23 mouse cellular contexts compared by ENCODE assay signal in genomic region chr7:72096433-72096832, GRCm38 (mm10).
A peak's percentile ranks its signal among the peaks of the same experiment; 100 is the strongest.
DNase-seq lines count a peak whose midpoint lies in the region; ATAC-seq and TF ChIP-seq lines count a peak whose summit lies in the region.
"Had no signal": no experiment of that assay in that cellular context is flagged by ENCODE, and none has a peak within 500 bp of the region (broad histone marks: within the 10 kb centered on the region; RNA-seq: fewer than 3 reads in every experiment).

No protein-coding gene starts in this region.

- H3K36me3 ChIP-seq in hindbrain, embryonic 10.5 days, result no peaks in the 10 kb centered on the region
- no peaks in the 10 kb centered on the region for H3K36me3 ChIP-seq in hindbrain, embryonic 16.5 days (ENCODE audit: control insufficient read depth, insufficient read depth, low read length)
- H3K36me3 ChIP-seq in lung, postnatal 0 days (ENCODE audit: insufficient read depth, low read length), result no peaks in the 10 kb centered on the region
- H3K36me3 ChIP-seq: embryonic facial prominence, embryonic 12.5 days; hindbrain, embryonic 12.5 days; kidney, embryonic 15.5 days; liver, embryonic 13.5 days had no signal

- no peaks in the 10 kb centered on the region for H3K27me3 ChIP-seq in hindbrain, embryonic 10.5 days (ENCODE audit: insufficient read depth, poor library complexity, severe bottlenecking)
- no peaks in the 10 kb centered on the region for H3K27me3 ChIP-seq in hindbrain, embryonic 16.5 days (replicated peaks; ENCODE audit: control insufficient read depth, insufficient read depth, low read length)
- H3K27me3 ChIP-seq in lung, postnatal 0 days (replicated peaks; ENCODE audit: insufficient read depth, low read length), result no peaks in the 10 kb centered on the region
- H3K27me3 ChIP-seq: embryonic facial prominence, embryonic 12.5 days; hindbrain, embryonic 12.5 days; kidney, embryonic 15.5 days; liver, embryonic 13.5 days; megakaryocyte, embryonic 14.5 days had no signal

- no peak for ATAC-seq in hindbrain, embryonic 16.5 days
- ATAC-seq in megakaryocyte, adult 5-6 weeks (ENCODE audit: poor library complexity, severe bottlenecking), result 0 out of 2 replicates have a peak, but pooled peaks have one; percentile 15
- ATAC-seq in lung, postnatal 0 days, result no peak
- ATAC-seq: CD4-positive, CD25-positive, alpha-beta regulatory T cell, adult 4 months; inflammation-experienced regulatory T-cells, adult 6 months had no signal

- no peak overlapping the region for H3K9ac ChIP-seq in hindbrain, embryonic 16.5 days (ENCODE audit: low read depth, low read length)
- no peak overlapping the region for H3K9ac ChIP-seq in lung, postnatal 0 days (replicated peaks; ENCODE audit: low read depth)
- H3K9ac ChIP-seq: embryonic facial prominence, embryonic 12.5 days; hindbrain, embryonic 12.5 days; kidney, embryonic 15.5 days; liver, embryonic 13.5 days had no signal

- no peak for TF ChIP-seq EP300 in lung, postnatal 0 days (IDR thresholded peaks at IDR 0.05)

- H3K4me3 ChIP-seq in hindbrain, embryonic 10.5 days, result no peak overlapping the region
- H3K4me3 ChIP-seq in hindbrain, embryonic 16.5 days (ENCODE audit: low read length), result no peak overlapping the region
- no peak overlapping the region for H3K4me3 ChIP-seq in lung, postnatal 0 days (ENCODE audit: low read depth, low read length)
- H3K4me3 ChIP-seq: embryonic facial prominence, embryonic 12.5 days; hindbrain, embryonic 12.5 days; kidney, embryonic 15.5 days; liver, embryonic 13.5 days; megakaryocyte, embryonic 14.5 days had no signal

- DNase-seq in hindbrain, embryonic 10.5 days (ENCODE audit: low spot score), result peak; percentile 23
- DNase-seq in embryo, embryonic 10 days (ENCODE audit: low spot score), result peak; percentile 40
- DNase-seq in hindlimb bud, embryonic 11.5 days (ENCODE audit: extremely low spot score, low read depth, low spot score), result peak; percentile 8
- no peak for DNase-seq in lung, postnatal 0 days (ENCODE audit: low spot score)
- no peak for DNase-seq in heart, postnatal 14 days
- no peak for DNase-seq in kidney, adult 11 months
- DNase-seq: adrenal gland, postnatal 25 days; cerebellum, adult 8-10 months; cerebellum, postnatal 36 days; gastrocnemius, postnatal 10 days; layer of hippocampus, adult 9-11 months; liver, embryonic 13.5 days; lung, adult 2 months; right cerebral cortex, postnatal 14 days had no signal

- peaks cover 12% of the 10 kb centered on the region for H3K4me1 ChIP-seq in hindbrain, embryonic 10.5 days (replicated peaks)
- H3K4me1 ChIP-seq in hindbrain, embryonic 16.5 days (ENCODE audit: control insufficient read depth, insufficient read depth, low read depth, low read length), result no peaks in the 10 kb centered on the region
- no peaks in the 10 kb centered on the region for H3K4me1 ChIP-seq in lung, postnatal 0 days (ENCODE audit: insufficient read depth, low read depth, low read length)
- H3K4me1 ChIP-seq: embryonic facial prominence, embryonic 12.5 days; kidney, embryonic 15.5 days; liver, embryonic 13.5 days; megakaryocyte, embryonic 14.5 days had no signal

- no peak overlapping the region for H3K4me2 ChIP-seq in hindbrain, embryonic 16.5 days (ENCODE audit: low read length)
- H3K4me2 ChIP-seq in lung, postnatal 0 days (replicated peaks; ENCODE audit: low read depth, low read length), result no peak overlapping the region
- H3K4me2 ChIP-seq: embryonic facial prominence, embryonic 12.5 days; heart, embryonic 11.5 days; hindbrain, embryonic 12.5 days; kidney, embryonic 15.5 days; liver, embryonic 13.5 days had no signal

- intact Hi-C loops in heart, postnatal 14 days (cut with DNase I), result no loop called here

- H3K9me3 ChIP-seq in hindbrain, embryonic 10.5 days, result no peaks in the 10 kb centered on the region
- no peaks in the 10 kb centered on the region for H3K9me3 ChIP-seq in hindbrain, embryonic 16.5 days (ENCODE audit: control insufficient read depth, low read length)
- no peaks in the 10 kb centered on the region for H3K9me3 ChIP-seq in lung, postnatal 0 days (ENCODE audit: low read length)
- H3K9me3 ChIP-seq: embryonic facial prominence, embryonic 12.5 days; hindbrain, embryonic 12.5 days; kidney, embryonic 15.5 days; liver, embryonic 13.5 days; megakaryocyte, embryonic 14.5 days had no signal

- H3K27ac ChIP-seq in hindbrain, embryonic 10.5 days, result peak overlapping the region; percentile 60
- H3K27ac ChIP-seq in hindbrain, embryonic 16.5 days (ENCODE audit: low read depth, low read length), result no peak overlapping the region
- no peak overlapping the region for H3K27ac ChIP-seq in lung, postnatal 0 days (ENCODE audit: low read length)
- H3K27ac ChIP-seq: embryonic facial prominence, embryonic 12.5 days; hindbrain, embryonic 12.5 days; kidney, embryonic 15.5 days; liver, embryonic 13.5 days had no signal

- WGBS in hindbrain, embryonic 10.5 days, result 50% methylated on average over 3 of the region's 3 CpGs
- 70% methylated on average over 3 of the region's 3 CpGs for WGBS in hindbrain, embryonic 16.5 days
- WGBS in lung, postnatal 0 days, result 90% methylated on average over 3 of the region's 3 CpGs

- no peak for TF ChIP-seq CTCF in lung, postnatal 0 days (IDR thresholded peaks at IDR 0.05)

Comparison
In these comparisons a context has a peak if more than half of its experiments do, and no peak if none do; other contexts are left out.
1. DNase-seq: peak in hindbrain, embryonic 10.5 days (single experiment), embryo, embryonic 10 days (single experiment) and hindlimb bud, embryonic 11.5 days (single experiment); none in lung, postnatal 0 days (single experiment), heart, postnatal 14 days (0 of 2) and kidney, adult 11 months (single experiment).